Mouse (Mus musculus) MEL (cell line): Measurements from ENCODE around the gene Sp2.

Experiments used
- BHLHE40 ChIP-seq: IDR thresholded peaks from 2 replicates; pipeline ENCODE4 v1.6.1; 2012; ENCODE audit warnings: low read depth, mild to moderate bottlenecking, inconsistent platforms, low read length, improper control_type of control experiment, borderline replicate concordance
- CTCF ChIP-seq, 3 experiments: IDR thresholded peaks in 2 of 3; conservative IDR thresholded peaks in 1 of 3; 2 replicates each; pipeline ENCODE4 v1.5.1; 2011 to 2012; ENCODE audit warnings: low read length in 3 of 3, low read depth in 2 of 3, mild to moderate bottlenecking in 2 of 3, improper control_type of control experiment in 1 of 3, inconsistent platforms in 1 of 3, mixed read lengths in 1 of 3, moderate library complexity in 1 of 3; ENCODE audit not compliant: control insufficient read depth in 1 of 3, insufficient read depth in 1 of 3, poor library complexity in 1 of 3, severe bottlenecking in 1 of 3
- EP300 ChIP-seq, 2 experiments: IDR thresholded peaks; 2 replicates each; pipeline ENCODE4 v1.6.1; 2011; ENCODE audit warnings: improper control_type of control experiment in 2 of 2, low read length in 2 of 2, low read depth in 1 of 2, mild to moderate bottlenecking in 1 of 2
- ETS1 ChIP-seq: IDR thresholded peaks from 2 replicates; pipeline ENCODE4 v1.6.1; 2012; ENCODE audit warnings: low read depth, mild to moderate bottlenecking, inconsistent platforms, low read length, improper control_type of control experiment, moderate library complexity
- GABPA ChIP-seq: IDR thresholded peaks from 2 replicates; pipeline ENCODE4 v1.6.1; 2012; ENCODE audit warnings: low read depth, mild to moderate bottlenecking, inconsistent platforms, low read length, improper control_type of control experiment, moderate library complexity
- JUND ChIP-seq: IDR thresholded peaks from 2 replicates; pipeline ENCODE4 v1.6.1; 2011; ENCODE audit warnings: low read depth, mild to moderate bottlenecking, improper control_type of control experiment, low read length
- MAZ ChIP-seq: IDR thresholded peaks from 2 replicates; pipeline ENCODE4 v1.6.1; 2012; ENCODE audit warnings: low read depth, mild to moderate bottlenecking, inconsistent platforms, low read length, improper control_type of control experiment
- MXI1 ChIP-seq: IDR thresholded peaks from 2 replicates; pipeline ENCODE4 v1.6.1; 2011; ENCODE audit warnings: mild to moderate bottlenecking, low read depth, low read length, improper control_type of control experiment
- POLR2A ChIP-seq, 2 experiments: IDR thresholded peaks; 2 replicates each; pipeline ENCODE4 v1.6.1; 2011 to 2012; ENCODE audit warnings: low read length in 2 of 2, mild to moderate bottlenecking in 2 of 2, control low read depth in 1 of 2, improper control_type of control experiment in 1 of 2, low read depth in 1 of 2, moderate library complexity in 1 of 2; ENCODE audit not compliant: control insufficient read depth in 1 of 2, insufficient read depth in 1 of 2, poor library complexity in 1 of 2
- TCF12 ChIP-seq: IDR thresholded peaks from 2 replicates; pipeline ENCODE4 v1.6.1; 2014; ENCODE audit warnings: low read depth, mild to moderate bottlenecking, inconsistent platforms, low read length, improper control_type of control experiment, moderate library complexity
- USF2 ChIP-seq, 2 experiments: IDR thresholded peaks; 2 replicates each; pipeline ENCODE4 v1.6.1; 2011 to 2012; ENCODE audit warnings: improper control_type of control experiment in 2 of 2, low read length in 2 of 2, borderline replicate concordance in 1 of 2, inconsistent platforms in 1 of 2, low read depth in 1 of 2, mild to moderate bottlenecking in 1 of 2; ENCODE audit not compliant: insufficient read depth in 1 of 2
- ZC3H11A ChIP-seq: IDR thresholded peaks from 2 replicates; pipeline ENCODE4 v1.6.1; 2012; ENCODE audit warnings: low read depth, mild to moderate bottlenecking, inconsistent platforms, low read length, improper control_type of control experiment
- ZNF384 ChIP-seq: IDR thresholded peaks from 2 replicates; pipeline ENCODE4 v1.6.1; 2012; ENCODE audit warnings: low read depth, mild to moderate bottlenecking, inconsistent platforms, low read length, improper control_type of control experiment

GRCm38 (mm10) chr11:96997380-96997956, 14.7 kb upstream of the Sp2 start:
- TF ChIP-seq ZNF384 (no peak), CTCF (IDR thresholded peaks at IDR 0.05 in 2 of 3, conservative IDR thresholded peaks at IDR 0.05 in 1 of 3; ENCODE audit: control insufficient read depth in 1 of 3, insufficient read depth in 1 of 3, low read depth in 2 of 3, low read length in 3 of 3, poor library complexity in 1 of 3, severe bottlenecking in 1 of 3) (no peak), EP300 (IDR thresholded peaks at IDR 0.05; ENCODE audit: low read depth in 1 of 2, low read length in 2 of 2) (no peak), GABPA (no peak), ETS1 (no peak), TCF12 (no peak), MXI1 (no peak), JUND (no peak), USF2 (IDR thresholded peaks at IDR 0.05; ENCODE audit: borderline replicate concordance in 1 of 2, insufficient read depth in 1 of 2, low read depth in 1 of 2, low read length in 2 of 2) (no peak), POLR2A (IDR thresholded peaks at IDR 0.05; ENCODE audit: control insufficient read depth in 1 of 2, insufficient read depth in 1 of 2, low read depth in 1 of 2, low read length in 2 of 2, poor library complexity in 1 of 2) (no peak), ZC3H11A (no peak), MAZ (no peak), BHLHE40 (no peak)
